Mouse (Mus musculus) megakaryocyte, embryonic 14.5 days (primary cell): ENCODE results near the gene Wap. TPM values are rescaled to one million over a fixed set of nuclear protein-coding genes. Genes with fewer than 3 reads are reported as not detected.
A peak's percentile ranks its signal among the peaks of the same experiment; 100 is the strongest.

ENCODE experiments used
- H3K27me3 ChIP-seq: replicated peaks from 2 replicates; pipeline ENCODE3; 2012; ENCODE audit warnings: inconsistent platforms
- H3K36me3 ChIP-seq: replicated peaks from 2 replicates; pipeline ENCODE3; 2012; ENCODE audit warnings: low read length, inconsistent platforms, mixed read lengths
- H3K4me1 ChIP-seq: 2 replicates; pipeline ENCODE4 v1.6.1; 2012; ENCODE audit warnings: inconsistent platforms
- H3K4me3 ChIP-seq: replicated peaks from 2 replicates; pipeline ENCODE3; 2012; ENCODE audit warnings: moderate library complexity, mild to moderate bottlenecking, inconsistent platforms
- H3K9me3 ChIP-seq: 2 replicates; pipeline ENCODE4 v1.6.1; 2012; ENCODE audit warnings: inconsistent platforms
- FLI1 ChIP-seq: IDR thresholded peaks from 2 replicates; pipeline ENCODE4 v1.6.1; 2012; ENCODE audit warnings: low read length, inconsistent platforms, mixed read lengths
- GATA1 ChIP-seq: IDR thresholded peaks from 3 replicates; pipeline ENCODE4 v1.6.1; 2012; ENCODE audit warnings: mixed read lengths, low read length, inconsistent platforms, borderline replicate concordance
- polyA plus RNA-seq: library from polyadenylated mRNA; stranded (reverse); fragments of >175 nt; gene quantifications from 2 replicates; pipeline ENCODE4 v1.2.3, GENCODE M21; 2012; ENCODE audit warnings: low replicate concordance; ENCODE audit not compliant: insufficient read depth

Gene Wap
- polyA plus RNA-seq, 1 experiment: not detected

- TF ChIP-seq GATA1 (no peak), FLI1 (no peak)
- Histone ChIP-seq H3K4me1 (peaks cover 74% of the 10 kb centered on the region), H3K9me3 (no peaks in the 10 kb centered on the region), H3K36me3 (peaks cover 96% of the 10 kb centered on the region), H3K27me3 (no peaks in the 10 kb centered on the region), H3K4me3 (no peak overlapping the region)
Observed at GRCm38 (mm10) chr11:6588295-6588694, 50.1 kb downstream of the Wap start.

GRCm38 (mm10) chr11:6587249-6587940 lies 51.0 kb downstream of the Wap start:
- Histone ChIP-seq H3K4me3 (no peak overlapping the region), H3K36me3 (peaks cover 96% of the 10 kb centered on the region), H3K4me1 (peaks cover 71% of the 10 kb centered on the region), H3K27me3 (no peaks in the 10 kb centered on the region), H3K9me3 (no peaks in the 10 kb centered on the region)
- TF ChIP-seq GATA1: no peak
- TF ChIP-seq FLI1: no peak

GRCm38 (mm10) chr11:6586660-6587059 lies 51.8 kb downstream of the Wap start:
- no peaks in the 10 kb centered on the region for H3K27me3 ChIP-seq
- peaks cover 71% of the 10 kb centered on the region for H3K4me1 ChIP-seq
- H3K36me3 ChIP-seq: peaks cover 94% of the 10 kb centered on the region
- no peak for TF ChIP-seq FLI1
- no peak for TF ChIP-seq GATA1
- H3K4me3 ChIP-seq: no peak overlapping the region
- no peaks in the 10 kb centered on the region for H3K9me3 ChIP-seq

- Histone ChIP-seq H3K27me3 (no peaks in the 10 kb centered on the region), H3K4me3 (peak overlapping the region; percentile 29), H3K9me3 (no peaks in the 10 kb centered on the region), H3K36me3 (peaks cover 92% of the 10 kb centered on the region), H3K4me1 (peaks cover 64% of the 10 kb centered on the region)
- TF ChIP-seq FLI1 (no peak), GATA1 (no peak)
Observed at GRCm38 (mm10) chr11:6585748-6586147, 52.7 kb downstream of the Wap start.

Other genes with a start within 250 kb of the Wap start
- 225 and 608 TPM in 2 replicates for gene Zmiz2, start 249.6 kb downstream of the Wap start, polyA plus RNA-seq
- 18.2 and 172 TPM in 2 replicates for gene Ppia, start 223.2 kb downstream of the Wap start, polyA plus RNA-seq
- 23.2 and 32.7 TPM in 2 replicates for gene H2afv, start 194.2 kb downstream of the Wap start, polyA plus RNA-seq
- 8.7 and 12.9 TPM in 2 replicates for gene Purb, start 162.7 kb downstream of the Wap start, polyA plus RNA-seq
- gene Myo1g, start 117.7 kb downstream of the Wap start, polyA plus RNA-seq: 28.0 and 34.2 TPM in 2 replicates
- 11.6 and 24.8 TPM in 2 replicates for gene Ccm2, start 91.8 kb downstream of the Wap start, polyA plus RNA-seq
- gene Nacad, start 32.6 kb downstream of the Wap start, polyA plus RNA-seq: 0.34 and 0.63 TPM in 2 replicates
- 55.6 and 136 TPM in 2 replicates for gene Tbrg4, start 12.6 kb downstream of the Wap start, polyA plus RNA-seq
- gene Ramp3, start 19.9 kb upstream of the Wap start, polyA plus RNA-seq: not detected in 2 replicates
- not detected in 2 replicates for gene Gm11983, start 199.0 kb upstream of the Wap start, polyA plus RNA-seq